Mouse (Mus musculus) kidney, adult 2 months (tissue): ENCODE measurements at regions not wholly inside any gene's neighbourhood (a gene's known extent, or its start where the extent isn't known, plus 50 kb on each side); places are given as distances from the start of the nearest gene placed in this dataset.

Source experiments
- DNase-seq: peaks from one replicate; pipeline ENCODE4 v3.0.0; 2021
- H3K27ac ChIP-seq: fragments of 200-500 bp; 2 replicates; pipeline ENCODE4 v1.5.1; 2012; ENCODE audit warnings: low read depth, low read length, control low read depth, inconsistent platforms; ENCODE audit not compliant: insufficient read depth
- H3K27me3 ChIP-seq: fragments of 200-500 bp; replicated peaks from 2 replicates; pipeline ENCODE4 v1.6.1; 2012; ENCODE audit warnings: mild to moderate bottlenecking, moderate library complexity, low read length, inconsistent platforms; ENCODE audit not compliant: control insufficient read depth, insufficient read depth
- H3K36me3 ChIP-seq: fragments of 200-500 bp; 2 replicates; pipeline ENCODE4 v1.6.1; 2012; ENCODE audit warnings: mild to moderate bottlenecking, moderate library complexity, low read length, inconsistent platforms; ENCODE audit not compliant: control insufficient read depth, insufficient read depth
- H3K4me1 ChIP-seq: fragments of 200-500 bp; 2 replicates; pipeline ENCODE4 v1.6.1; 2011; ENCODE audit warnings: low read length; ENCODE audit not compliant: control insufficient read depth, insufficient read depth
- H3K4me3 ChIP-seq: fragments of 200-500 bp; 2 replicates; pipeline ENCODE4 v1.5.1; 2011; ENCODE audit warnings: mild to moderate bottlenecking, low read depth, low read length, control low read depth; ENCODE audit not compliant: insufficient read depth
- CTCF ChIP-seq: fragments of 200-500 bp; conservative IDR thresholded peaks from 2 replicates; pipeline ENCODE4 v1.5.1; 2011; ENCODE audit warnings: low read depth, mild to moderate bottlenecking, control low read depth, low read length, moderate library complexity, mixed read lengths; ENCODE audit not compliant: insufficient read depth, insufficient read length
- POLR2A ChIP-seq: fragments of 200-500 bp; IDR thresholded peaks from one replicate; pipeline ENCODE4 v1.6.1; 2011; ENCODE audit warnings: low read depth, low read length, control low read depth
- WGBS: fragments of 180-500 bp; shearing (Covaris S2); methylation state at CpG from one replicate; pipeline ENCODE4 v1.1.7; 2018; 5-methylcytosine and 5-hydroxymethylcytosine counted together

DNA sequence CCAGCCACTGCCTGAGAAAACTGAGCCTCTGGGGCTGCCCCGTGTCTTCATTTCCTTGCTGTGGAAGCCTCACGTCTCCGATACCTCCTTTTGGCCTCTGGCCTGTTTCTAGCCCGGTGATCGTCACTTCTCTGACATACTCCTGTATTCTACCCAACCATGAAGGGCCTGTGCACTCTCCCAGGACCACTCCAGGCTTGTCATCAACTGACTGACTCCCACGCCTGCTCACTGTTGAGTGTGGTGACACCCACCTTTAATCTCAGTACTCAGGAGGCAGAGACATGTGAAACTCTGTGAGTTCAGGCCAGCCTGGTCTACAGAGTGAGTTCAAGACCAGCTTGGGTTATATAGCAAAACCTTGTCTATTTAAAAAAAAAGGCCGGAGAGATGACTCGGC lies 132.1 kb upstream of the Shb start:
- WGBS: 68% methylated on average over 8 of the region's 8 CpGs
- no peak for DNase-seq

GRCm38 (mm10) chr4:45657350-45657978 lies 125.2 kb upstream of the Shb start:
- Histone ChIP-seq H3K27me3 (no peaks in the 10 kb centered on the region), H3K36me3 (no peaks in the 10 kb centered on the region), H3K4me1 (no peaks in the 10 kb centered on the region), H3K27ac (no peak overlapping the region), H3K4me3 (no peak overlapping the region)
- 32% methylated on average over 5 of the region's 5 CpGs for WGBS
- TF ChIP-seq POLR2A (no peak), CTCF (no peak)
- no peak for DNase-seq

More for the DNA sequence above, 132.1 kb upstream of the Shb start:
- Histone ChIP-seq H3K4me3 (no peak overlapping the region), H3K27me3 (no peaks in the 10 kb centered on the region), H3K27ac (no peak overlapping the region), H3K4me1 (no peaks in the 10 kb centered on the region), H3K36me3 (no peaks in the 10 kb centered on the region)
- no peak for TF ChIP-seq CTCF
- TF ChIP-seq POLR2A: no peak

GRCm38 (mm10) chr4:45655780-45656179 lies 123.5 kb upstream of the Shb start:
- Histone ChIP-seq H3K4me3 (no peak overlapping the region), H3K36me3 (no peaks in the 10 kb centered on the region), H3K27me3 (no peaks in the 10 kb centered on the region), H3K27ac (no peak overlapping the region), H3K4me1 (no peaks in the 10 kb centered on the region)
- 73% methylated on average over 5 of the region's 5 CpGs for WGBS
- DNase-seq: no peak
- TF ChIP-seq POLR2A (no peak), CTCF (no peak)

DNA sequence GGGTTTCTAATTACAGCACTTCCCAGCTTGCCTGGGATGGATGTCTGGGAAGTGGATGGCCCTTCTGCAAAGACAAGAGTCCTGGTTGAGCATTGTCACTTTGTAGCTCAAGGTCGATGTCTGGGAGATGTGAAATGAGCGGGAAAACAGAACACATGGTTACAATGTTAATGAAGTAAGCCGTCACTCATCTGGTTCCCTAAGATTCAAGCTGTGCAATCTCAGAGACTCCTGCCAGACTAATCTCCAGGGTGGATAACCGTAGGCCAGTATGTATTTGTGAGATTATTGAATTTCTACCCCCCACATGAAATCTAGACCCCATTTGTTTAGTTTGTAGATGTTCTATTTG lies 122.5 kb upstream of the Shb start:
- TF ChIP-seq POLR2A (no peak), CTCF (no peak)
- 63% methylated on average over 4 of the region's 4 CpGs for WGBS
- Histone ChIP-seq H3K4me3 (no peak overlapping the region), H3K27ac (no peak overlapping the region), H3K36me3 (no peaks in the 10 kb centered on the region), H3K4me1 (no peaks in the 10 kb centered on the region), H3K27me3 (no peaks in the 10 kb centered on the region)
- no peak for DNase-seq

DNA sequence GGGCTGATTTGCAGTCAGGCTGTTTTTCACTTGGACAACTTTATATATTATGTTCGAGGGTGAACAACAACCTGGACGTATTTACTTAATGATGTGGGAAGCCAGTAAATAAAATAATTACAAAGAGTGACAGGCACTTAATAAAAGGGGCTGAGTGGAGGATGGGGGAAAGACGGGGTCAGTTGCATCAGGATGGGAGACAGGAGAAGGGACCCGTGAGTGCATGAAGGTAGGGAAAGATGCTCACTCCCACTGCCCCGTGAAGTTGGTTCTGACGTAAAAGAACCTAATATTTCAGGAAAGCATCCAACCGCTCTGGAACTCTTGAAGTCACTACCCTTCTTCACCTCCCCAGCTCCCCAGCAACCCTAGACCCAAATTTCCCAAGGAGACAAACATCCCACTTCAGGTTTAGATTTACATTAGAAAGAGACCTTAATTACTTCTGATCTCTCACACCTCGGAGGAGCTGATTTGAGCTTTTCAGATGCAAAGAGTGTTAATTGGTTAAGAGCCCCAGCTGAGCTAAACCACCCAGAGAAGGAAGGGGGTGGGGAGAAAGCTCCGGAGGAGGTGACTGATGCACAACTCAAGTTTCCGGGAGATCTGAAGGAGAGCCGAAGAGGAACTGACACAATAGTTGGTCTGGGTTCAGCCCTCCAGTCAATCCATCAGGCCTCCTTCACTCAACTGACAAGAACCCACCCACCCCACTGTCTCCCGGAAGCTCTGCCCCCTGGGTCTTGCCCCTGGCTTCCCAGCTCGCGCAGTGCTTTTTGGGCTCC lies 121.9 kb upstream of the Shb start:
- no peak overlapping the region for H3K27ac ChIP-seq
- no peaks in the 10 kb centered on the region for H3K4me1 ChIP-seq
- no peak for TF ChIP-seq POLR2A
- TF ChIP-seq CTCF: no peak
- 28% methylated on average over 14 of the region's 14 CpGs for WGBS
- no peaks in the 10 kb centered on the region for H3K36me3 ChIP-seq
- no peak overlapping the region for H3K4me3 ChIP-seq
- DNase-seq: no peak
- H3K27me3 ChIP-seq: no peaks in the 10 kb centered on the region

DNA sequence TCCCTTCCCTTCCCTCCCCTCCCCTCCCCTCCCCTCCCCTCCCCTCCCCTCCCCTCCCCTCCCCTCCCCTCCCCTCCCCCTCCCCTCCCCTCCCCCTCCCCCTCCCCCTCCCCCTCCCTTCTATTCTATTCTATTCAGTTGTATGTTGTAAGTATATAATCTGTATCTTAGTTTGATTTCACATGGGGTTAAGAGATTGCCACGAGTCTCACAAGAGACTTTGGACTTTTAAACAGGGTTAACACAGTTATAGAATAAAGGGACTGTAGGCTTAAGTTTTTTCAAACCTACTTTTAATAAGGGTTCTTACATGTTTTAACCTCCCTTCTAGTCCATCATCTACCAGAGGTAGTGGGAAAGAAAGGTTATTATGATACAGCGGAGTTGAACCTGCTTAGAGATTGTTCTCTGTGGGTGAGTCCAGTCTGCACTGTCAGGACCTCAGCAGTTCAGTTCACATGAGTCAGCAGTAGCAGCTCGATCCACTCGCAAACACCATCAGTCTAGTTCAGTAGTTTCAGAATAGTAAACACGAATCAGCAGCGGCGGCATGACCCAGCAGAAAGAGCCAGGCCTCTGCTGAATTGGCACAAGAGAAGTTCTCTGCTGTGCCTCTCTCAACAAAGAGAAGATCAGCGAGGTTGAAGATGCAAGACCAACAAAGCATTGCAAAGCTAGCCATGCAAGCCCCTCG lies 116.8 kb upstream of the Shb start:
- no peaks in the 10 kb centered on the region for H3K27me3 ChIP-seq
- H3K4me3 ChIP-seq: no peak overlapping the region
- TF ChIP-seq CTCF: no peak
- no peak for TF ChIP-seq POLR2A
- 73% methylated on average over 9 of the region's 9 CpGs for WGBS
- H3K4me1 ChIP-seq: no peaks in the 10 kb centered on the region
- no peaks in the 10 kb centered on the region for H3K36me3 ChIP-seq
- no peak overlapping the region for H3K27ac ChIP-seq
- peak; percentile 4 for DNase-seq

DNA sequence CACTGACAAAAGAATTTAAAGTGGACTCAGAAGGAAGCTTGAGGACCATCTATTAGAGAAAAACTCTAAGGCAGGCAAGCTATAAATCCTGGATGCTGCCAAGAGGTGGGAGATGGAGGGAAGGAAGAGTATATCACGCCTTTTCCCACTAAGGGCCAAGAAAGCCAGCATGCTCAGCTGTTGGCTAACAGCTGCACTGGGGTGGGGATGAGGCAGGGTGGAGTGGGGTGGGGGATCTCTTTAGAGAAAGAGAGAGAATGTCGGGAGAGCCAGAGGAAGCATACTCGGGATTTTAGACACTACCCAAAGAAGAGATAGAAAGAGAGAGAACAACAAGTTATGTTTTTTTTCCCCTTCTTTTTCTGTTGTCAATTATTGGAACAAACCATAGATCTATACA lies 115.2 kb upstream of the Shb start:
- Histone ChIP-seq H3K36me3 (no peaks in the 10 kb centered on the region), H3K4me1 (no peaks in the 10 kb centered on the region), H3K4me3 (no peak overlapping the region), H3K27ac (no peak overlapping the region), H3K27me3 (no peaks in the 10 kb centered on the region)
- DNase-seq: no peak
- no peak for TF ChIP-seq CTCF
- TF ChIP-seq POLR2A: no peak
- WGBS: 67% methylated on average over 3 of the region's 3 CpGs
